Mouse (Mus musculus): ENCODE data around the gene Glis3. TPM values are rescaled to one million over a fixed set of nuclear protein-coding genes. Genes with fewer than 3 reads are reported as not detected.

The Glis3 gene
- polyA plus RNA-seq, 2 experiments = 0.08 to 0.14 TPM

DNA sequence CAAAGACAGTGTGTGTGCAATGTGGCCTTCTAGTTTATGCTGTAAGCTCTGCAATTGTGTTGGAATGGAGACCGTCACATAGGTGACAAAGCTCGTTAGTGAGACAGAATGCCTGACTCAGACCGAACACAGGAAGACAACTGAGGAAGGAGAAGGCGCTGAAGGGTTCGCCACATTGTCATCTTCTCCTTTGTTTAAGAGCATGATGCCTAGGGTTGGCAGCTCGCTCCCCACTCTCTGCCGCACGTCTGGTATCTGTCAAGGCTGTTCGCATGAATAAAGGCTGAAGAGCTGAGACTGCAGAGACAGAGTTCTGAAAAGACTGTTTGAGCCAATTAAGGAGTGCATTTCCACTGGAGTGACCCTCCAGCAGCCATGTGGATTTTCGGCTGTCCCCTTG lies 452.4 kb downstream of the Glis3 start:
- WGBS (ENCODE audit: insufficient replicate concordance) = 65% methylated on average over 10 of the region's 10 CpGs
- Histone ChIP-seq H3K4me2 (ENCODE audit: low read depth) (no peak overlapping the region), H3K9me3 (ENCODE audit: control insufficient read depth, low read length) (no peaks in the 10 kb centered on the region), H3K27me3 (ENCODE audit: control insufficient read depth, insufficient read depth, low read length) (no peaks in the 10 kb centered on the region), H3K27ac (no peak overlapping the region), H3K4me3 (ENCODE audit: insufficient read depth in 1 of 2, low read depth in 2 of 2, low read length in 2 of 2) (no peak overlapping the region), H3K36me3 (replicated peaks; ENCODE audit: control insufficient read depth, insufficient read depth, low read depth) (no peaks in the 10 kb centered on the region), H3K9ac (replicated peaks) (no peak overlapping the region), H3K4me1 (replicated peaks; ENCODE audit: control insufficient read depth in 2 of 2, insufficient read depth in 2 of 2, low read length in 1 of 2) (no peaks in the 10 kb centered on the region)
- TF ChIP-seq CTCF (IDR thresholded peaks at IDR 0.05; ENCODE audit: low read depth) (no peak), EP300 (IDR thresholded peaks at IDR 0.05; ENCODE audit: low read depth) (no peak)
- no peak for DNase-seq (ENCODE audit: low read depth in 3 of 3, low spot score in 3 of 3)
- ATAC-seq (ENCODE audit: insufficient read depth) = no peak

- TF ChIP-seq EP300 (IDR thresholded peaks at IDR 0.05; ENCODE audit: low read depth) = no peak
- no peak for TF ChIP-seq CTCF (IDR thresholded peaks at IDR 0.05; ENCODE audit: low read depth)
- Histone ChIP-seq H3K36me3 (replicated peaks; ENCODE audit: control insufficient read depth, insufficient read depth, low read depth) (no peaks in the 10 kb centered on the region), H3K9me3 (ENCODE audit: control insufficient read depth, low read length) (no peaks in the 10 kb centered on the region), H3K27ac (no peak overlapping the region), H3K4me1 (replicated peaks; ENCODE audit: control insufficient read depth in 2 of 2, insufficient read depth in 2 of 2, low read length in 1 of 2) (no peaks in the 10 kb centered on the region), H3K9ac (replicated peaks) (no peak overlapping the region), H3K4me2 (ENCODE audit: low read depth) (no peak overlapping the region), H3K27me3 (ENCODE audit: control insufficient read depth, insufficient read depth, low read length) (no peaks in the 10 kb centered on the region), H3K4me3 (ENCODE audit: insufficient read depth in 1 of 2, low read depth in 2 of 2, low read length in 2 of 2) (no peak overlapping the region)
- ATAC-seq (ENCODE audit: insufficient read depth) (no peak), DNase-seq (ENCODE audit: low read depth in 3 of 3, low spot score in 3 of 3) (no peak)
- WGBS (ENCODE audit: insufficient replicate concordance) = 70% methylated on average over 6 of the region's 6 CpGs
Measured at GRCm38 (mm10) chr19:28225651-28226050, 454.2 kb downstream of the Glis3 start.

GRCm38 (mm10) chr19:28211630-28212029 lies 468.2 kb downstream of the Glis3 start:
- H3K36me3 ChIP-seq (replicated peaks; ENCODE audit: control insufficient read depth, insufficient read depth, low read depth) = no peaks in the 10 kb centered on the region
- no peaks in the 10 kb centered on the region for H3K27me3 ChIP-seq (ENCODE audit: control insufficient read depth, insufficient read depth, low read length)
- no peak overlapping the region for H3K27ac ChIP-seq
- ATAC-seq (ENCODE audit: insufficient read depth) = no peak
- no peak overlapping the region for H3K9ac ChIP-seq (replicated peaks)
- no peak overlapping the region for H3K4me3 ChIP-seq (ENCODE audit: insufficient read depth in 1 of 2, low read depth in 2 of 2, low read length in 2 of 2)
- TF ChIP-seq EP300 (IDR thresholded peaks at IDR 0.05; ENCODE audit: low read depth) = no peak
- TF ChIP-seq CTCF (IDR thresholded peaks at IDR 0.05; ENCODE audit: low read depth) = no peak
- no peak overlapping the region for H3K4me2 ChIP-seq (ENCODE audit: low read depth)
- no peaks in the 10 kb centered on the region for H3K4me1 ChIP-seq (replicated peaks; ENCODE audit: control insufficient read depth in 2 of 2, insufficient read depth in 2 of 2, low read length in 1 of 2)
- H3K9me3 ChIP-seq (ENCODE audit: control insufficient read depth, low read length) = no peaks in the 10 kb centered on the region
- no peak for DNase-seq (ENCODE audit: low read depth in 3 of 3, low spot score in 3 of 3)
- 65% methylated on average over 4 of the region's 4 CpGs for WGBS (ENCODE audit: insufficient replicate concordance)

Other genes with a start within 250 kb of the Glis3 start
- 0.04 TPM in 1 of 2 replicates, not detected in the other for gene Slc1a1, start 155.0 kb upstream of the Glis3 start, polyA plus RNA-seq (2012; rRNA removed)
- gene Slc1a1, start 155.0 kb upstream of the Glis3 start, polyA plus RNA-seq (2014; fragmentation: Nextera tagmentation; extraction: Ambion mirVana) = not detected in 2 replicates

Measured in liver, embryonic 14.5 days (tissue).